Mouse (Mus musculus) embryonic stem cell, embryonic (primary cell): ENCODE results near the gene Taf5l.

Experiments used
- CTCF ChIA-PET, 4 experiments: fragments of 300-600 bp in 2 of 4; fragments of 350-600 bp in 2 of 4; sonication (Branson Sonifier 250); formaldehyde crosslinking; loops; one replicate each; lab custom pipeline; 2022; ENCODE audit warnings: inconsistent platforms in 2 of 4; lab: Charles Lee
- POLR2A ChIA-PET, 4 experiments: fragments of 300-600 bp in 2 of 4; fragments of 350-600 bp in 2 of 4; sonication (Branson Sonifier 250); formaldehyde crosslinking; loops; one replicate each; lab custom pipeline; 2022; ENCODE audit warnings: antibody characterized with exemption in 4 of 4, inconsistent platforms in 1 of 4; lab: Charles Lee

Taf5l gene

DNA sequence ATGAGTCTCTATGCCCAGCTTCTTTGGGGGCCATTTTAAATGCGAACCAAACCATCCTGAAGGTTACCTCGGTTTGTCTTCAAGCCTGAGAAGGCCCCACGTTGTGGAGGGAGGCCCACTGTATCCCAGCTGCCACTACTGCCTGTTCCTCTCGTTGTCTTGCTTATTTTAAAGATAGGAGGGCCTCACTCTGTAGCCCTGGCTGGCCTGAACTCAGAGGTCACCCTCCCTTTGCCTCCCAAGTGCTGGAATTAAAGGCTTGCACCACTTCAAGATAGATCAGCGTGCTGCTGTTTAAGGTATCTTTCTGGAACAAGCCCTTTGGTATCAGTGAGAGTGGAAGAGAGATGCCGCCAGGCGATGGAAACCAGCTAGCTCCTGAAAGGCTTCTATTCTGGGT is 32.1 kb downstream of the Taf5l start:
- ChIA-PET CTCF (interaction anchor here in 1 of 4 experiments (1.2 kb wide), 1 partner anchor 39 kb away, joined by 5 read pairs; no protein-coding TSS in a partner anchor), POLR2A (interaction anchor here in 2 of 4 experiments (0.7 to 3.1 kb wide), 12 partner anchors 10 to 342 kb away, joined by 3 to 15 read pairs (median 4); partner anchors contain the start of gene Nup133 (in 1 of the 2))

DNA sequence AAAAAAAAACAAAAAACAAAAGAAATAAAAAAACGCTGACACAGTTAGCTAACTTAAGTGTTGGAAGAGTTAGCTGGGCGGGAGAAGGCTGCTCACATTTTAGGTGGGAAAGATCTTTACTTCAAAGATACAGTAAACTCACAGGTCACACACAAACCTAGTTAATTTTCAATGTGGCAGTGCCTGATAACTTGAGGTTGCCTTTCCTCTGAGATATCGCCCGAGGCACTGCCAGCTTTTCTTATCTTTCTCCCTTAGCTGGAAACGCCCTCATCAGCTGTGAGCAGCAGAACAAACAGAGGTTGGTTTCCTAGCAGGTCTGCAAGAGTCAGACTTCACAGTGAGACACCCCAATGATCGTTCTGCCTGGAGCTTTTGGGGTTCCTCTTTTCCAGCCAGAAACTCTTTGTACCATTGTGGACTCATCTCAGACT is 32.6 kb downstream of the Taf5l start:
- CTCF ChIA-PET: interaction anchor here in 3 of 4 experiments (0.6 to 1.2 kb wide), 4 partner anchors 23 to 871 kb away, joined by 3 to 5 read pairs (median 3); no protein-coding TSS in a partner anchor

DNA sequence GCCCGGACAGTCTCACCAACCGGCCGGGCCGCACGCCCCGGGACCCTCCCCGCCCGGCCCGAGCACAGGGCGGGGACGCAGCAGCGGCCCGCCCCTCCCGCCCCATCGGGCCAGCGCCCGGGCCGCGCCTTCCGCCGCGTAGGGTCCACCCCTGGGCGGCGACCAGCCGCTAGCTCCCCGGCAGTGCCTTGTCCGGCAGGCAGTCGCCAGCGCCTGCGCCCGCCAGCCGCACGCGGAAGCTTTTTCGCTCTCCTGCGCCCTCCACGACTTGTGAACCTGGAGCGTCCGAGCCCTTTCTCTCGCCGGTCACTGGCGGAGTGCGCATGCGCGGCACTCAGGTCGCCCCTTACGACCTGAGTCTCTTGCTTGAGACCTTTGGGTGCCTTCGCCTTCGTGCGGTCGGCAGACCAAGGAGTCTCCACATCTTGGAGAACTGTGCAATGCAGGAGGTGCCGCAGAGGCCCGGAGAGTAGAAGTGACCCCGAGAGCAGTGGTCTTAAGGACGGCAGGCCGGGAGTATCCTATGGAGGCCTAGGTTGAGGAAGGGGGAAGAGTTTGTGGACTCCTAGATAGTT is 38.3 kb downstream of the Taf5l start, which contains the start of gene Abcb10:
TSS of gene Abcb10 (minus strand) at position 297 of the 575 bp plus-strand sequence.
- POLR2A ChIA-PET: interaction anchor here (0.7 to 2.3 kb wide), 37 partner anchors 9 to 349 kb away, joined by 3 to 26 read pairs (median 4); partner anchors contain the start of genes Nup133 (in 3 of the 4), Taf5l (in 3 of the 4) and Urb2 (in 3 of the 4)
- CTCF ChIA-PET: interaction anchor here in 3 of 4 experiments (1.0 to 1.8 kb wide), 3 partner anchors 11 to 58 kb away, joined by 4 to 6 read pairs (median 5); no protein-coding TSS in a partner anchor

More for the DNA sequence above, 32.6 kb downstream of the Taf5l start:
- POLR2A ChIA-PET: interaction anchor here in 3 of 4 experiments (0.7 to 3.1 kb wide), 19 partner anchors 9 to 343 kb away, joined by 3 to 15 read pairs (median 3); partner anchors contain the start of gene Nup133 (in 1 of the 3)

DNA sequence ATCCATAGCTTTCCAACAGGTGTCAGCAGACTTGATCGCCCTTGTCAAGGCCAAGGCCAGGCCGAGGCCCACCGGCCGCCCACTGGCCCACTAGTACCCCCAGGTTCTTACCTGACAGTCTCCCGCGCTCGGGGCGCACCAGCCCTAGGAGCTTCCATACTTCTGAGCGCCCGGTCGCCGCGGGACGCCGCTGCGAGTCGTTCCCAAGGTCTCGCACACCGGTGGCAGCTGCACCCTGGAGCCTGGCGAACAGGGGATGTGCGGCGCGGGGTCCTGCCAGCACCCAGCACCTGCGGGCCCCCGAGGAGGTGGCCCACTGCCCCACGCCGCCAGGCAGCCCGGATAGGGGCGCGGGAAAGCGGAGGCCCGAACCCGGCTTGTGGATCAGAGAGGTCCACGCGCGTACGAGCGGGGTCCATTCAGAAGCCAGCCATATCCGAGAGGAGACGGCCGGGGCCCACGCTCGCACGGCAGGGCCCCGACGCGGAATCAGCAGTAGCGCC is 38.9 kb downstream of the Taf5l start:
- POLR2A ChIA-PET: interaction anchor here (0.6 to 2.3 kb wide), 44 partner anchors 9 to 349 kb away, joined by 3 to 26 read pairs (median 4); partner anchors contain the start of genes Nup133 (in 3 of the 4), Taf5l (in 3 of the 4) and Urb2 (in 3 of the 4)
- CTCF ChIA-PET: interaction anchor here in 3 of 4 experiments (0.8 to 1.8 kb wide), 5 partner anchors 11 to 80 kb away, joined by 3 to 6 read pairs (median 5); no protein-coding TSS in a partner anchor

- POLR2A ChIA-PET: interaction anchor here (0.8 to 2.3 kb wide), 25 partner anchors 8 to 220 kb away, joined by 3 to 26 read pairs (median 4); partner anchors contain the start of genes Nup133 (in 2 of the 4), Taf5l (in 1 of the 4) and Urb2 (in 1 of the 4)
- CTCF ChIA-PET: interaction anchor here in 3 of 4 experiments (0.8 to 1.8 kb wide), 4 partner anchors 12 to 79 kb away, joined by 3 to 6 read pairs (median 5); no protein-coding TSS in a partner anchor
Measured at GRCm38 (mm10) chr8:123981674-123982073, 39.5 kb downstream of the Taf5l start.

DNA sequence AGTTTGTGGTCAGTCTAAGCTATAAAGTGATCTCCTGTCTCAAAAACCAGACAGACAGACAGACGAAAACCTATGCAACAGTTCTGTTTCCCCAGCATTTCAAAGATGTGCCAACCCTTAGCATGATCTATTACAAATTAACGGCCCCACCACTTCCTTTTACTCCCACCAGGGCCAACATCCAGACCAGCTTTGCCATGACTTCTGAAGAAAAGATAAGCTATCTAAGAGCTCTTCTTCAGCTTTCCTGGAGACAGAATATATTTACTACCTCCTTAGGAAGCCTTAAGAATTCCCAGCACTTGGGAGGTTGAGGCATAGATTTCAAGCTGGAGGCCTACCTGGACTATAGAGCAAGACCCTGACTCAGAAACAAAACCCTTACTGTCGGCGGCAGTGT is 41.0 kb downstream of the Taf5l start:
- POLR2A ChIA-PET: interaction anchor here in 3 of 4 experiments (0.5 to 4.1 kb wide), 5 partner anchors 8 to 412 kb away, joined by 3 to 15 read pairs (median 3); no protein-coding TSS in a partner anchor

GRCm38 (mm10) chr8:123978926-123979325 is 42.3 kb downstream of the Taf5l start:
- ChIA-PET CTCF (interaction anchor here in 3 of 4 experiments (0.6 to 1.8 kb wide), 5 partner anchors 11 to 43 kb away, joined by 3 to 6 read pairs (median 4); no protein-coding TSS in a partner anchor), POLR2A (interaction anchor here in 3 of 4 experiments (0.6 to 4.1 kb wide), 26 partner anchors 9 to 1726 kb away, joined by 3 to 15 read pairs (median 4); partner anchors contain the start of genes Nup133 (in 2 of the 3), Taf5l (in 1 of the 3) and Urb2 (in 1 of the 3))

More for the DNA sequence above, 41.0 kb downstream of the Taf5l start:
- CTCF ChIA-PET: interaction anchor here in 2 of 4 experiments (0.7 to 1.0 kb wide), 3 partner anchors 31 to 154 kb away, joined by 4 to 7 read pairs (median 5); partner anchors contain the start of gene Nup133 (in 1 of the 2)

GRCm38 (mm10) chr8:123978166-123978838 is 42.9 kb downstream of the Taf5l start:
- POLR2A ChIA-PET: interaction anchor here in 3 of 4 experiments (0.5 to 4.1 kb wide), 31 partner anchors 10 to 1727 kb away, joined by 3 to 15 read pairs (median 4); partner anchors contain the start of genes Nup133 (in 2 of the 3), Taf5l (in 1 of the 3) and Urb2 (in 1 of the 3)
- CTCF ChIA-PET: interaction anchor here (0.6 to 1.8 kb wide), 6 partner anchors 11 to 187 kb away, joined by 3 to 6 read pairs (median 4); no protein-coding TSS in a partner anchor

GRCm38 (mm10) chr8:123977499-123977898 is 43.7 kb downstream of the Taf5l start:
- POLR2A ChIA-PET: interaction anchor here in 2 of 4 experiments (0.7 to 4.1 kb wide), 8 partner anchors 12 to 95 kb away, joined by 3 to 15 read pairs (median 4); partner anchors contain the start of gene Nup133 (in 2 of the 2)
- CTCF ChIA-PET: interaction anchor here in 3 of 4 experiments (0.6 to 1.8 kb wide), 4 partner anchors 27 to 1372 kb away, joined by 3 to 13 read pairs (median 4); no protein-coding TSS in a partner anchor

- ChIA-PET CTCF (interaction anchor here in 1 of 4 experiments (1.6 kb wide), 2 partner anchors 23 to 49 kb away, joined by 4 to 5 read pairs; no protein-coding TSS in a partner anchor), POLR2A (interaction anchor here (0.6 to 2.7 kb wide), 11 partner anchors 9 to 339 kb away, joined by 3 to 7 read pairs (median 3); partner anchors contain the start of genes Abcb10 (in 3 of the 4) and Nup133 (in 1 of the 4))
Measured at GRCm38 (mm10) chr8:123973495-123973894, 47.7 kb downstream of the Taf5l start.

DNA sequence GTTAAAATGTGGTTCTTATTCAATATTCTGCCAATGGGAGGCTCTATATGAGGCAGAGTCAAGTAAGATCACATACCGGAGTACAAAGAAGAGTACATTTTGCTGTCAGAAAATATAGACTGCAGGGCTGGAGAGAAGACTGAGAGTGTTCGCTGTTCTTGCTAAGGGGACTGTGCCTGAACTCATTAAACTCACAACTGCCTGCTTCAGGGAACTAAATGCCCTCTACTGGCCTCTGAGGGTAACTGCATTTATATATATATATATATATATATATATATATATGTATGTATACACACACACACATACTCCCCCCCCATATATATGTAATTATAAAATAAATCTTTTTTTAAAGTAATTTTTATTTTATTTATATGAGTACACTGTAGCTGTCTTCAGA is 54.3 kb downstream of the Taf5l start:
- POLR2A ChIA-PET: interaction anchor here in 3 of 4 experiments (0.7 to 3.2 kb wide), 5 partner anchors 15 to 22 kb away, joined by 3 to 11 read pairs (median 4); partner anchors contain the start of genes Abcb10 (in 1 of the 3) and Nup133 (in 1 of the 3)
- CTCF ChIA-PET: interaction anchor here in 2 of 4 experiments (0.7 to 1.3 kb wide), 3 partner anchors 27 to 42 kb away, joined by 3 to 4 read pairs (median 4); no protein-coding TSS in a partner anchor

- ChIA-PET CTCF (no interaction called here), POLR2A (interaction anchor here in 2 of 4 experiments (1.6 to 3.4 kb wide), 4 partner anchors 11 to 17 kb away, joined by 4 to 17 read pairs (median 8); partner anchors contain the start of gene Nup133 (in 1 of the 2))
Measured at GRCm38 (mm10) chr8:123961371-123961770, 59.8 kb downstream of the Taf5l start.

GRCm38 (mm10) chr8:123960556-123960955 is 60.6 kb downstream of the Taf5l start:
- CTCF ChIA-PET: interaction anchor here in 1 of 4 experiments (0.7 kb wide), 1 partner anchor 41 kb away, joined by 6 read pairs; no protein-coding TSS in a partner anchor
- POLR2A ChIA-PET: interaction anchor here in 3 of 4 experiments (0.8 to 3.4 kb wide), 4 partner anchors 10 to 668 kb away, joined by 4 to 17 read pairs (median 6); partner anchors contain the start of gene Nup133 (in 1 of the 3)

DNA sequence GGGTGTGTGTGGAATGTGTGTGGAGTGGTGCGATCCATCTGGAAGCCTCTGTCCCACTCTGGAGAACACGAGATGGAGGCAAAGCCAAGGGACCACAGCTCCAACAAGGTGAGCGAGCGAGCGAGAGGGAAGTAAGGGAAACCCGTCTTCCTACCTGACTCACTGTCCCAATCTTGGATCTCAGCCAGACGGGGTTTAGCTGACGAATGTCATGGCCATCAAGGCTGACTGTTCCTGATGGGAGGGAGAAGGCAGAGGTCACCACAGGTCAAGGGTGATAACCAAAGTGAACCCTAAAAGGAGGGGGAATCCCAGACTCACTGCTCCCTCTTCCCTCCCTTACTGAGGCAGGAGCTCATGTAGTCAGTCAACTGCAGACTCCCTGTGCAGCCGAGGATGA is 61.1 kb downstream of the Taf5l start:
- POLR2A ChIA-PET: interaction anchor here in 2 of 4 experiments (1.7 to 3.4 kb wide), 3 partner anchors 10 to 11 kb away, joined by 5 to 17 read pairs (median 6); partner anchors contain the start of gene Nup133 (in 2 of the 2)

GRCm38 (mm10) chr8:123959473-123959872 is 61.7 kb downstream of the Taf5l start:
- ChIA-PET CTCF (no interaction called here), POLR2A (interaction anchor here in 2 of 4 experiments (0.5 to 3.4 kb wide), 3 partner anchors 10 to 65 kb away, joined by 3 to 17 read pairs (median 6); partner anchors contain the start of gene Nup133 (in 2 of the 2))

More for the DNA sequence above, 61.1 kb downstream of the Taf5l start:
- CTCF ChIA-PET: no interaction called here

GRCm38 (mm10) chr8:123958130-123958529 is 63.1 kb downstream of the Taf5l start:
- CTCF ChIA-PET: interaction anchor here in 1 of 4 experiments (1.0 to 1.3 kb wide), 2 partner anchors 8 to 35 kb away, joined by 3 to 9 read pairs; no protein-coding TSS in a partner anchor
- POLR2A ChIA-PET: interaction anchor here in 2 of 4 experiments (0.7 to 3.4 kb wide), 5 partner anchors 9 to 67 kb away, joined by 3 to 17 read pairs (median 4); partner anchors contain the start of genes Nup133 (in 2 of the 2) and Abcb10 (in 1 of the 2)
